Mouse (Mus musculus) midbrain, embryonic 12.5 days (tissue): Measurements from ENCODE around the gene Glyctk. TPM values are rescaled to one million over a fixed set of nuclear protein-coding genes. Genes with fewer than 3 reads are reported as not detected.

Experiments used
- ATAC-seq: fragments of 200-750 bp; cut with Nextera tagmentation; 2 replicates; pipeline ENCODE4 v1.8.0; 2017; ENCODE audit warnings: low read depth, moderate TSS enrichment, moderate library complexity; ENCODE audit not compliant: low FRiP score
- H3K27ac ChIP-seq: fragments of 300-500 bp; sonication (generic); replicated peaks from 2 replicates; pipeline ENCODE4 v1.5.1; 2016; ENCODE audit warnings: mild to moderate bottlenecking
- H3K27me3 ChIP-seq: fragments of 300-500 bp; sonication (generic); 2 replicates; pipeline ENCODE4 v1.6.1; 2016; ENCODE audit warnings: mild to moderate bottlenecking
- H3K36me3 ChIP-seq: fragments of 300-500 bp; sonication (generic); 2 replicates; pipeline ENCODE4 v1.6.1; 2016
- H3K4me1 ChIP-seq: fragments of 300-500 bp; sonication (generic); 2 replicates; pipeline ENCODE4 v1.6.1; 2016
- H3K4me2 ChIP-seq: fragments of 300-500 bp; sonication (generic); replicated peaks from 2 replicates; pipeline ENCODE4 v1.6.1; 2016; ENCODE audit warnings: mild to moderate bottlenecking, moderate library complexity
- H3K4me3 ChIP-seq: fragments of 300-500 bp; sonication (generic); 2 replicates; pipeline ENCODE4 v1.5.1; 2016; ENCODE audit warnings: mild to moderate bottlenecking
- H3K9ac ChIP-seq: fragments of 300-500 bp; sonication (generic); replicated peaks from 2 replicates; pipeline ENCODE4 v1.6.1; 2016; ENCODE audit warnings: mild to moderate bottlenecking, moderate library complexity
- H3K9me3 ChIP-seq: fragments of 300-500 bp; sonication (generic); 2 replicates; pipeline ENCODE4 v1.6.1; 2016; ENCODE audit warnings: mild to moderate bottlenecking
- WGBS: fragments of 180-500 bp; shearing (Covaris S2); methylation state at CpG from one replicate; pipeline ENCODE4 v1.1.7; 2016; 5-methylcytosine and 5-hydroxymethylcytosine counted together
- polyA plus RNA-seq: library from polyadenylated mRNA; unstranded; fragments of >200 nt; fragmentation: Nextera tagmentation; extraction: Ambion mirVana; gene quantifications from 2 replicates; pipeline ENCODE4 v1.2.1, GENCODE M21; 2016

Glyctk gene
- polyA plus RNA-seq = 10.8 and 11.0 TPM in 2 replicates

DNA sequence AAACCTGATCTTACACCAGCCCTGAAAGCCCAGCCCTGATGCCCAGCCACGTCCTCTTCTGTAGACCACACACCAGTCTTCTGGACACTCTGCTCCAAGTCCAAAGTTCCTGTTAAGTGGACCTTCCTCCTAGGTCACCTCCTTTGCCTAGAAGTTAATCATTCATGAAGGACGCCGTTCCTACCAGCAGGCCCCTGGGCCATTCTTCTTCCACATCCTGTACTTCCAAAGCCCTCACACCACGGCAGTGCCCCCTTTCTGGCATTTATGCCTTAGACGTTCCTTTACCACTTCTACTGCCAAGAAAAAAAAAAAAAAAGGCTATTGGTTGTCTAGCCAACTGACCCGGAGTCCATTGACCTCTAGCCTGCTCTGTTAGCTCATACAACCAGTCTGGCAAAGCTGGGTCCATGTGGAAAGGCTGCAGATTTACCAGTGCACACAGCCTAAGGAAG, at the start of gene Glyctk:
Glyctk (minus strand) TSS at position 102 of the 455 bp plus-strand sequence.
- no peak within 1 kb of the TSS for H3K4me3 ChIP-seq
- no peaks in the 10 kb centered on the region for H3K9me3 ChIP-seq
- no peaks in the 10 kb centered on the region for H3K27me3 ChIP-seq
- peak within 1 kb of the TSS; percentile 64; the same call in 1 of the 2 replicates for H3K4me2 ChIP-seq
- H3K36me3 ChIP-seq = peaks cover 13% of the 10 kb centered on the region
- WGBS = 86% methylated on average over 6 of the region's 6 CpGs
- no peak within 1 kb of the TSS for H3K27ac ChIP-seq
- no peak within 1 kb of the TSS for H3K9ac ChIP-seq
- H3K4me1 ChIP-seq = peaks cover 33% of the 10 kb centered on the region
- ATAC-seq = no peak

DNA sequence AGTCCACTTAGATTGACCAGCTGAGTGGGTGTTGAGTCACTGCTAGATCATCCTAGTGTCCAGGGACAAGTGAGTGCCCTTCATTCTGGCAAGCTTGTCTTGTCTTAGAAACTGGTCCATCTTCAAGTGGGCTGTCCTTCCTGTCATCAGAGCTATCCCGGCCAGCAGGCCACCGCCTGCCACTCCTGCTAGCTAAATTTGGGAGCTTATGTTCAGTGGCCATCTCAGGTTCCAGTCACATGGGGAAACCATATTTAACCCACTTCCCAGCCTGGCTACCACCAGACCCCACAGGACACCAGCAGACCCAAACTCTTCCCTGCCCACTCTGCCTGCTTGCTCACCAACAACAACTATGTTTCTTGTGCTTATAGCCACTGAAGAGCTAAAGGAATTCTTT, 48.6 kb upstream of the Glyctk start:
- peaks cover 5% of the 10 kb centered on the region; the same call in 1 of the 2 replicates for H3K27me3 ChIP-seq
- 82% methylated on average over 2 of the region's 2 CpGs for WGBS
- H3K9me3 ChIP-seq = no peaks in the 10 kb centered on the region
- H3K4me1 ChIP-seq = peaks cover 29% of the 10 kb centered on the region
- no peak overlapping the region for H3K4me2 ChIP-seq
- no peaks in the 10 kb centered on the region for H3K36me3 ChIP-seq
- ATAC-seq = no peak
- H3K9ac ChIP-seq = no peak overlapping the region
- no peak overlapping the region for H3K4me3 ChIP-seq
- no peak overlapping the region for H3K27ac ChIP-seq

DNA sequence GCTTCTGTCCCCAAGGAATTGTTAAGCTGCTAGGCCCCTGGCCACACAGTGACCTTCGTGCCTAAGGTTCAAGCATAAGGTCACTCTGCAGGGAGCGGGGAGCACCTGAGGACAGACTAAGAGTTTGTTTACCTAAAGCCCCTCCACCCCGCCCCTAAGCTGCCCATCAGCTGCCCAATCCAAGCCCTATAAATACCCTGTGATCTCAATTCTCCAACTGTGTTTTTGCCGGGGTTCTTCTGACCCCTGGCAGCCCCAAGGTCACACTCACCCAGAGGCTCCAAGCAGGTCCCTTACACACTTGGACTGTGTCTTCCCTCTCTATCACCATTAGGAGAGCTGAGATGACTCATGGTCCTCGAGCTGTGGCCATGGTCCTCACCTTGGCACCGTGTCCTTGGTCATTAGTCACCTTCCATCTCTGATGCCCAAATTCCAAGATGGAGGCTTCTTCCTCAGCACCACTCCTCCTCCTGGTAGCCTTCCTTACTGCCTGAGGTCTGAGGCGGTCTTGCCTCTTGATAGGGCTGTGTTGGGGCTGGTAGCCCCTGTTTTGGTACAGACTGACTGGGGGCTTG, 47.9 kb upstream of the Glyctk start:
- Histone ChIP-seq H3K9me3 (no peaks in the 10 kb centered on the region), H3K4me3 (no peak overlapping the region), H3K27me3 (peaks cover 5% of the 10 kb centered on the region; the same call in 1 of the 2 replicates), H3K4me1 (peaks cover 22% of the 10 kb centered on the region), H3K27ac (no peak overlapping the region), H3K36me3 (no peaks in the 10 kb centered on the region), H3K9ac (no peak overlapping the region), H3K4me2 (no peak overlapping the region)
- no peak for ATAC-seq
- 80% methylated on average over 7 of the region's 7 CpGs for WGBS

DNA sequence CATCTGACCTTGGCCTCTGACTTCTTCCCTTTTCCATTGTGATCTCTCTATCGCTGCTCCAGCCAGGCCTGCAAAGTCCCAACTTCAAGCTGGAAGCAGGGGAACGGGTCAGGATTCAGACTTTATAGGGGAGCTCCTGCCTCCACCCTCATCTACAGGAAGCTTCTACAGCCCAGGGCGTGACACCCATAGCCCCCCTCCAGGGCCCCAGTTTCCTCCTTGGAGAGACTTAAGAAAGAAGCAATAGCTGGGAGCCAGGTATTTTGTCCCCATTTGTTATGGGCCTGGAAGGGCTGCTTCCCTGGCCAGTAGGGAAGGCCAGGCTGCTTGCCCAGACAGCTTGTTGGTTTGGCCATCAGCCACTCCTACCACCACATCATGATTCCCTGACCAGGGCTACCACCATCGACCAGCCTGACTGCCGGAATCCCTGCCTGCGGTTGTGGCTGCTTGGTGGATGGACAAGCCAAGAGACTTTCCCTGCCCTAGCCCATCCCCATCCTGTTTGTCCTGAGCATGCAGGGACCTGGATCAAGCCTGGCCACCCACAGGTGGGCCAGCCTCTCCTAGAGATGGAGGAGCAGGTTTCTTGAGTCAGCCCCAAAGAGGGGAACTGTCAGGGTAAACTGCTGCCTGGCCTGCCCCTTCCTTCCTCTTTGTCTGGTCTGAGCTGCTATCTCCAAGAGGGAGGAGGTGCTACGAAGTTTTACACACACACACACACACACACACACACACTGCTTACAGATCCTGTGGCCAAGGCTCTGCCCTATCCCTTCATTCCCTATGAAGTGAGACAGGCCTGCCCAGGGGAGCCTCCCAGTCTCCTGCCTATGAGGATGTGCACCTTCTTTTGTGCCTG, 46.3 kb upstream of the Glyctk start:
- 79% methylated on average over 7 of the region's 7 CpGs for WGBS
- peak overlapping the region; percentile 61; the same call in 1 of the 2 replicates for H3K4me3 ChIP-seq
- peaks cover 8% of the 10 kb centered on the region; the same call in 1 of the 2 replicates for H3K27me3 ChIP-seq
- ATAC-seq = no peak
- H3K36me3 ChIP-seq = no peaks in the 10 kb centered on the region
- H3K27ac ChIP-seq = no peak overlapping the region
- H3K9me3 ChIP-seq = no peaks in the 10 kb centered on the region
- H3K4me2 ChIP-seq = peak overlapping the region; percentile 66
- H3K9ac ChIP-seq = no peak overlapping the region; the same call in 1 of the 2 replicates
- peaks cover 25% of the 10 kb centered on the region for H3K4me1 ChIP-seq

DNA sequence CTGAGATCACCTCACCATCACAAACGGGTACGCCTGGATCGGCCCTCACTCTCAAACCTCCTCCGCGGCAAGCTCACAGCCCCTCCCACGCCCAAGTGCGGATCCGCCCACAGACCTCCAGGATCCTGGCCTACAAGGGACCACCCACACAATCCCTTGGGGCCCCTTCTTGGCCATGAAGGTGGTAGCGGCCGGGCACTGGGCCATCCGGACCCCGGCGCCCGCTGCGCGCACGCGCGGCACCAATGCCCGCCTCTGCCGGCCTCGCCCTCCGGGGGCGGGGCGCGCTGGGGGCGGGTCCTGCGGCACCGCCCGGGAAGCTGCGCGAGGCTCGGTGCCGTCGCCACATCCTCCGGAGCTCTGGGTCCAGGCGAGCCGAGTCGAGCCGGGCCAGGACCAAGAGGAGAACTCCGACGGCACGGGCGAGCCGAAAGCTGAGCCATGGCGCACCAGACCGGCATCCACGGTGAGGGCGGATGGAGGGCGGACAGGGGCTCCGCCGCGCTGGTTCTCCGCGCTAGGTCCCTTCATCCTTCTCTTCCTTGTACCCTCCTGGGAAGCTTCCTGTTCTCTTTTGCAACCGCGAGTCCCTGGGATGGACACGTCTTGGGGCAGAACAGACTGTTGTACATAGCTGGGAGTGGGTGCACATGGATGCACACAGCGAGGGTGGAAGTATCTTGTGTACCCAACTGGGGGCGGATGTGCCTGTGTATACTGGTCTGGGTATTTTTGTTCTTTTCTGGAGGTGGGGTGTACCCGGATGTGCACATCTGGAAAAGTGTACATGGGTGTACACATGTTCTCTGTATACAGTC, 45.1 kb upstream of the Glyctk start, which contains the start of gene Twf2:
Twf2 (plus strand) TSS at position 290 of the 818 bp plus-strand sequence.
- no peaks in the 10 kb centered on the region for H3K36me3 ChIP-seq
- peak within 1 kb of the TSS; percentile 71 for H3K9ac ChIP-seq
- H3K4me3 ChIP-seq = peak within 1 kb of the TSS; percentile 61
- ATAC-seq = peak; percentile 85
- peaks cover 32% of the 10 kb centered on the region for H3K4me1 ChIP-seq
- peak within 1 kb of the TSS; percentile 66 for H3K4me2 ChIP-seq
- no peaks in the 10 kb centered on the region for H3K9me3 ChIP-seq
- WGBS = 2% methylated on average over 61 of the region's 61 CpGs
- H3K27me3 ChIP-seq = peaks cover 8% of the 10 kb centered on the region; the same call in 1 of the 2 replicates
- peak within 1 kb of the TSS; percentile 47 for H3K27ac ChIP-seq

DNA sequence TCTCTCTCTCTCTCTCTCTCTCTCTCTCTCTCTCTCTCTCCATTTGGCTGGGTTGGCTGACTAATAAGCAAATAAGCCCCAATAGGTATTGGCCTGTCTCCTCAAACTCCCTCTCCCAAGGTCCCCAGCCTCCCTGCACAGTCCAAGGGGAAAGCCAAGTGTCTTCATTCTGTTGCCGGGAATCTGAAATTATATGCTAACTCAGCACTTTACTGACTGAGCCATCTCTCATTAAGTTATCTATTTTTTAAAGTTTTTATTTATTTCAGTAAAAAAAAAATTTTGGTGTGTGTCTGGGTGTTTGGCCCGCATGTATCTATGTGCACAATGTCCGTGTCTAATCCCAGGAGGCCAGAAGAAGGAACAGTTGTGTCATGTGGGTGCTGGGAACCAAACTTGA, 44.0 kb upstream of the Glyctk start:
- Histone ChIP-seq H3K9me3 (no peaks in the 10 kb centered on the region), H3K36me3 (no peaks in the 10 kb centered on the region), H3K4me1 (peaks cover 32% of the 10 kb centered on the region), H3K4me3 (no peak overlapping the region), H3K27ac (no peak overlapping the region), H3K27me3 (peaks cover 11% of the 10 kb centered on the region; the same call in 1 of the 2 replicates), H3K9ac (no peak overlapping the region), H3K4me2 (peak overlapping the region; percentile 66)
- ATAC-seq = no peak
- 84% methylated on average over 3 of the region's 3 CpGs for WGBS

DNA sequence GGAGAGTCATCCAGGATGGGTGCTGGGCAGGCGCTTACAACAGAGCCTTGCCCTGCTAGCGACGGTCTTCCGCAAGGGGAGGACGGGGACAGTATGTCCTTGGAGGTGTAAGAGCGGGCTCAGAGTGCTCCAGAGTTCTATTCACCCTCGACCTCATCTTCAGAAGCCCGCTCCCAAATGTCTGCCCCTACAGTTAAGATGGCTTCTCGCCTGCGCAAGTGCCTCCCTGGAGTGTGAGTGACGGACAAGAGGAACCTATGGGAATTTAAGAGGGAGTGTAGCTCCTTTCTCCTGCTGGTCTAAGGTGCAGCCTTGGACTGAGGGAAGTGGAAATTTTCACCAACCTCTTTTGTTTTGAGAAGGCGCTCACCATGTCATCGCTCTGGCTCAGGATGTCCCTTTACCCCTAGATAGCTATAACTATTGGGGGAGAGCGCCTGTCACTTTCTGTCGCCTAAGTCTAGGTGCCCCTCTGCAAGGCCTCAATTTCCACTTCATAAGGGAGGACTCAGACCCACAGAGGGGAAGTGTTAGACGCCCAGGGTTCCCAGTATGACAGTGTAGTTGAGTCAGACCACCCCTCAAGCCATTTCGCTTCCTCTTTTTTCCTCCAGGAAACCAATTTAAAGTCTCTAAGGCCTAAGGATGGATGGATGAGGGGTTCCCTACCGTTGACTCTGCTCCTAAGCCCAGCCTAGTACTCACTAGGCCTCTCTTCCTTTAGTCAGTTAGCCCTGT, 41.8 kb upstream of the Glyctk start, which contains the start of gene Ppm1m:
Ppm1m (minus strand) TSS at position 212 of the 738 bp plus-strand sequence.
- peak within 1 kb of the TSS; percentile 77 for H3K4me2 ChIP-seq
- peaks cover 37% of the 10 kb centered on the region for H3K4me1 ChIP-seq
- ATAC-seq = no peak; the same call in 1 of the 2 replicates
- H3K9ac ChIP-seq = peak within 1 kb of the TSS; percentile 77
- WGBS = 40% methylated on average over 18 of the region's 18 CpGs
- H3K9me3 ChIP-seq = no peaks in the 10 kb centered on the region
- H3K27ac ChIP-seq = no peak within 1 kb of the TSS; the same call in 1 of the 2 replicates
- H3K36me3 ChIP-seq = 0 out of 2 replicates have a peak, but pooled peaks cover 6% of the 10 kb centered on the region
- peaks cover 11% of the 10 kb centered on the region; the same call in 1 of the 2 replicates for H3K27me3 ChIP-seq
- peak within 1 kb of the TSS; percentile 75 for H3K4me3 ChIP-seq

DNA sequence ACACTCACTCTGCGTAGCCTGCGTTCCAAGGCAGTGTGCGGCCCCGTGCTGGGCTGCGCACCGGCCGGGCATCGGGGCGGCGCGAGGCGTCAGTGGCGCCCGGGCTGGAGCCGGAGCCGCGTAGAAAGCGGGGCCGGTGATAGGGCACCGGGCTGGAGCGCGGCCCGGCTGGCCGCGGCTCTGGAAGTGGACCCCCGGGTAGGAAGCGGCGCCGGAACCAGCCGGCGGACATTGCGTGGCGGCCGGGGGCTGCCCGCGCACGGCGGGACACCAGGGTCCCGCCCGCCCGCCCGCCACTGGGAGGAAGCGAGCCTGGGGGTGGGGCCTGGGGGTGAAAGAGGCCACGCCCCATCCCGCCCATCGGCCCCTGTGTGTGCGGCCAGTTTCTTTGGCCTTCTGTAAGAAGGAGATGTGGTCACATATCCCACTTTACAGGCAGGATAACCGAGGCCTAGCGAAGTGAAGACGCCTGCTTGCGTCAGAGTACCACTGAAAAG, 41.1 kb upstream of the Glyctk start:
- H3K9me3 ChIP-seq = no peaks in the 10 kb centered on the region
- peaks cover 10% of the 10 kb centered on the region; the same call in 1 of the 2 replicates for H3K36me3 ChIP-seq
- H3K27ac ChIP-seq = no peak overlapping the region; the same call in 1 of the 2 replicates
- peak overlapping the region; percentile 75 for H3K4me3 ChIP-seq
- peak overlapping the region; percentile 77 for H3K9ac ChIP-seq
- H3K27me3 ChIP-seq = 0 out of 2 replicates have a peak, but pooled peaks cover 7% of the 10 kb centered on the region
- H3K4me2 ChIP-seq = peak overlapping the region; percentile 77
- WGBS = under 1% methylated on average over 49 of the region's 51 CpGs
- peaks cover 30% of the 10 kb centered on the region for H3K4me1 ChIP-seq
- peak; percentile 59 for ATAC-seq

DNA sequence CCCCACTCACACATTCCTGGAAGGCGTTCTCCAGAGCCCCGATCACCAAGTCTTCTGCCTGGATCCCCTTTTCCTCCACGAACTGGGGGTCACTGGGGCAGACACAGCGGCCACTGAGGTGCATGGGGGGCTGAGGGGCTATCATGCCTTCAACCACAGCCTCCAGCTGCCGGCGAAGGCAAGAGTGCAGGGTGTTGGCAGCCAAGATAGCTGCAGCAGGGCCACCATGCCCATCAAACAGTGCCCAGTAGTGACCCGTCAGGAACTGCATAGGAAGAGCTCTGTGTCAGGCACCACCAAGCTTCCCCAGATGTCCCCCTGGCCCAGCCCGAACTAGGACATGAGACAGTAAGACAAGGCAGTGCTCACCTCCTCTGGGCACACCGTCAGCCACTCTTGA, 39.8 kb upstream of the Glyctk start:
- Histone ChIP-seq H3K27ac (no peak overlapping the region), H3K27me3 (0 out of 2 replicates have a peak, but pooled peaks cover 6% of the 10 kb centered on the region), H3K4me1 (peaks cover 21% of the 10 kb centered on the region), H3K36me3 (peaks cover 17% of the 10 kb centered on the region), H3K9me3 (no peaks in the 10 kb centered on the region), H3K4me3 (no peak overlapping the region), H3K4me2 (no peak overlapping the region), H3K9ac (no peak overlapping the region)
- WGBS = 95% methylated on average over 9 of the region's 9 CpGs
- ATAC-seq = no peak

DNA sequence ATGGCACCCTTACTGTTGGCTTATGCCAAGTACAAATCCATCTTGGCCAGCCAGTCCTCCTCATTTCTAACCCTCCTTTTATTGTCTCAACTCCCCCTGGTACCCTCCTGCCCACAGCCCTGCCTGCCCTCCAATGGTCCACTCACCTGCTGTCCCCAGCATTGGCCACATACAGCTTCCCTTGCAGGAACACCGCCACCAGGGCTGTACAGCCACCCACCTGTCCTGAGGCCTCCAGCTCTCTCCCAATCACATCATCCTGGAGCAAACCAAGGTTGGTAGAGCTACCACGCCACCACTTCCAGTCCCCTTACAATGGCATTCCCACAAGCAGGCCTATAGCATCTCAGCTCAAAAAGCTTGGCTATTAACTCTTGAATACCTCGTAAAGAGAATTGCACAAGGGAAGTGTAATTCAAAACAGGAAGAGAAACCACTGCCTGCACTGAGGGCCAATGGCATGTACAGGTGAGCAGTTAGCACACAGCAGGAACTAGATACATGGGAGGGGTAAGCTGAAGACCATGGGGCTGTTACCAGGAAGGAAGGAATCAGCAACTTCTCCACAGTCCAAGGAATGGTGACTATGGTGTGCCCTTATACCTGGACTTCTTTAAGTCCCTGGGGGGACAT, 39.3 kb upstream of the Glyctk start:
- H3K27me3 ChIP-seq = 0 out of 2 replicates have a peak, but pooled peaks cover 6% of the 10 kb centered on the region
- H3K4me3 ChIP-seq = no peak overlapping the region
- ATAC-seq = no peak
- H3K4me1 ChIP-seq = peaks cover 18% of the 10 kb centered on the region
- no peak overlapping the region for H3K27ac ChIP-seq
- H3K9ac ChIP-seq = no peak overlapping the region
- 93% methylated on average over 3 of the region's 3 CpGs for WGBS
- peaks cover 22% of the 10 kb centered on the region for H3K36me3 ChIP-seq
- no peak overlapping the region for H3K4me2 ChIP-seq
- no peaks in the 10 kb centered on the region for H3K9me3 ChIP-seq
